Mouse (Mus musculus): ENCODE data around the gene Stk10. TPM values are rescaled to one million over a fixed set of nuclear protein-coding genes. Genes with fewer than 3 reads are reported as not detected.

Stk10 gene
- 1.3 TPM for polyA plus RNA-seq (2014; fragmentation: Illumina TruSeq; extraction: RNeasy Lipid Tissue Mini Kit (QIAGEN cat#74804); ENCODE audit: low read depth, low replicate concordance)

GRCm38 (mm10) chr11:32532765-32533481, at the start of gene Stk10:
Stk10 (plus strand) TSS chr11:32533305.

GRCm38 (mm10) chr11:32531871-32532764, 987 bp upstream of the Stk10 start, which contains the start of gene Efcab9:
Efcab9 (minus strand) TSS chr11:32532081.

GRCm38 (mm10) chr11:32642249-32642876, 109.3 kb downstream of the Stk10 start, which contains the start of gene Fbxw11:
Fbxw11 (plus strand) TSS chr11:32642724.

Other genes starting within 250 kb of the Stk10 start
- not detected for gene Hba-a1, start 249.8 kb upstream of the Stk10 start, polyA plus RNA-seq (2014; fragmentation: Illumina TruSeq; extraction: RNeasy Lipid Tissue Mini Kit (QIAGEN cat#74804); ENCODE audit: low read depth, low replicate concordance)
- not detected for gene Hbq1b, start 246.3 kb upstream of the Stk10 start, polyA plus RNA-seq (2014; fragmentation: Illumina TruSeq; extraction: RNeasy Lipid Tissue Mini Kit (QIAGEN cat#74804); ENCODE audit: low read depth, low replicate concordance)
- gene Hba-a2, start 236.8 kb upstream of the Stk10 start, polyA plus RNA-seq (2014; fragmentation: Illumina TruSeq; extraction: RNeasy Lipid Tissue Mini Kit (QIAGEN cat#74804); ENCODE audit: low read depth, low replicate concordance), result 141 TPM
- not detected for gene Hbq1a, start 233.2 kb upstream of the Stk10 start, polyA plus RNA-seq (2014; fragmentation: Illumina TruSeq; extraction: RNeasy Lipid Tissue Mini Kit (QIAGEN cat#74804); ENCODE audit: low read depth, low replicate concordance)
- gene Sh3pxd2b, start 185.5 kb upstream of the Stk10 start, polyA plus RNA-seq (2014; fragmentation: Illumina TruSeq; extraction: RNeasy Lipid Tissue Mini Kit (QIAGEN cat#74804); ENCODE audit: low read depth, low replicate concordance), result 1.4 TPM
- 3.8 TPM for gene Ubtd2, start 77.9 kb upstream of the Stk10 start, polyA plus RNA-seq (2014; fragmentation: Illumina TruSeq; extraction: RNeasy Lipid Tissue Mini Kit (QIAGEN cat#74804); ENCODE audit: low read depth, low replicate concordance)
- 1.8 TPM for gene Efcab9, start 1.2 kb upstream of the Stk10 start, polyA plus RNA-seq (2014; fragmentation: Illumina TruSeq; extraction: RNeasy Lipid Tissue Mini Kit (QIAGEN cat#74804); ENCODE audit: low read depth, low replicate concordance)
- gene Fbxw11, start 109.4 kb downstream of the Stk10 start, polyA plus RNA-seq (2014; fragmentation: Illumina TruSeq; extraction: RNeasy Lipid Tissue Mini Kit (QIAGEN cat#74804); ENCODE audit: low read depth, low replicate concordance), result 151 TPM

Data from adrenal gland, adult 10 weeks (tissue).